Mouse (Mus musculus): Measurements from ENCODE around the gene Pum2.
"Not testable (repeated sequence)": the region's sequence is repeated elsewhere in the genome, so short reads cannot be mapped to it uniquely, and the experiment has no call there.

Pum2 gene

GRCm38 (mm10) chr12:8669421-8669820, 4.5 kb upstream of the Pum2 start:
- in situ Hi-C loops (cut with MboI), result no loop called here

- in situ Hi-C loops (cut with MboI), result no loop called here
These were observed 4.1 kb upstream of the Pum2 start for GRCm38 (mm10) chr12:8669846-8670245.

- in situ Hi-C loops (cut with MboI), result no loop called here
These were observed 587 bp upstream of the Pum2 start for GRCm38 (mm10) chr12:8673121-8673973.

- in situ Hi-C loops (cut with MboI), result no loop called here
These were observed 487 bp downstream of the Pum2 start for GRCm38 (mm10) chr12:8674377-8674864.

- in situ Hi-C loops (cut with MboI), result no loop called here
These were observed 982 bp downstream of the Pum2 start for GRCm38 (mm10) chr12:8674891-8675341.

- in situ Hi-C loops (cut with MboI), result no loop called here
These were observed 1.4 kb downstream of the Pum2 start for GRCm38 (mm10) chr12:8675361-8675760.

GRCm38 (mm10) chr12:8676341-8676740, 2.4 kb downstream of the Pum2 start:
- in situ Hi-C loops (cut with MboI), result no loop called here

GRCm38 (mm10) chr12:8677926-8678325, 4.0 kb downstream of the Pum2 start:
- in situ Hi-C loops (cut with MboI), result no loop called here

GRCm38 (mm10) chr12:8684200-8684599, 10.3 kb downstream of the Pum2 start:
- in situ Hi-C loops (cut with MboI), result no loop called here

- in situ Hi-C loops (cut with MboI), result no loop called here
These were observed 11.1 kb downstream of the Pum2 start for GRCm38 (mm10) chr12:8685036-8685435.

- in situ Hi-C loops (cut with MboI), result not testable (repeated sequence)
These were observed 15.9 kb downstream of the Pum2 start for GRCm38 (mm10) chr12:8689882-8690281.

- in situ Hi-C loops (cut with MboI), result no loop called here
These were observed 25.0 kb downstream of the Pum2 start for GRCm38 (mm10) chr12:8698895-8699294.

- in situ Hi-C loops (cut with MboI), result no loop called here
These were observed 30.1 kb downstream of the Pum2 start for GRCm38 (mm10) chr12:8703988-8704387.

- in situ Hi-C loops (cut with MboI), result no loop called here
These were observed 34.9 kb downstream of the Pum2 start for GRCm38 (mm10) chr12:8708876-8709275.

GRCm38 (mm10) chr12:8712665-8713064, 38.7 kb downstream of the Pum2 start:
- in situ Hi-C loops (cut with MboI), result no loop called here

GRCm38 (mm10) chr12:8716093-8716492, 42.2 kb downstream of the Pum2 start:
- in situ Hi-C loops (cut with MboI), result no loop called here

GRCm38 (mm10) chr12:8726890-8727289, 53.0 kb downstream of the Pum2 start:
- in situ Hi-C loops (cut with MboI), result no loop called here

- in situ Hi-C loops (cut with MboI), result no loop called here
These were observed 54.8 kb downstream of the Pum2 start for GRCm38 (mm10) chr12:8728739-8729138.

GRCm38 (mm10) chr12:8753654-8754053, 79.7 kb downstream of the Pum2 start:
- in situ Hi-C loops (cut with MboI), result no loop called here

- in situ Hi-C loops (cut with MboI), result no loop called here
These were observed 80.2 kb downstream of the Pum2 start for GRCm38 (mm10) chr12:8754116-8754515.

GRCm38 (mm10) chr12:8758029-8758428, 84.1 kb downstream of the Pum2 start:
- in situ Hi-C loops (cut with MboI), result no loop called here

GRCm38 (mm10) chr12:8759115-8759514, 85.2 kb downstream of the Pum2 start:
- in situ Hi-C loops (cut with MboI), result no loop called here

GRCm38 (mm10) chr12:8759779-8760178, 85.8 kb downstream of the Pum2 start:
- in situ Hi-C loops (cut with MboI), result no loop called here

GRCm38 (mm10) chr12:8760561-8760960, 86.6 kb downstream of the Pum2 start:
- in situ Hi-C loops (cut with MboI), result no loop called here
